Mouse (Mus musculus): ENCODE measurements around the gene Lcn3. TPM values are rescaled to one million over a fixed set of nuclear protein-coding genes. Genes with fewer than 3 reads are reported as not detected.

The Lcn3 gene
- polyA plus RNA-seq (2012; rRNA removed; ENCODE audit: low replicate concordance): not detected in 2 replicates

GRCm38 (mm10) chr2:25765269-25765668, at the start of gene Lcn3:
TSS of gene Lcn3 (plus strand) at chr2:25765569.

GRCm38 (mm10) chr2:25736709-25737108, 28.7 kb upstream of the Lcn3 start, which contains the start of gene Obp2b:
TSS of gene Obp2b (plus strand) at chr2:25737009.

GRCm38 (mm10) chr2:25776717-25777116, 11.3 kb downstream of the Lcn3 start, which contains the start of gene Lcn11:
TSS of gene Lcn11 (plus strand) at chr2:25777017.

GRCm38 (mm10) chr2:25781957-25782356, 16.6 kb downstream of the Lcn3 start, which contains the start of gene Gm13539:
TSS of gene Gm13539 (plus strand) at chr2:25782257.

GRCm38 (mm10) chr2:25815748-25816147, 50.4 kb downstream of the Lcn3 start, which contains the start of gene Glt6d1:
TSS of gene Glt6d1 (minus strand) at chr2:25815848.

Other genes with a start within 250 kb of the Lcn3 start
- gene Traf2, start 218.6 kb upstream of the Lcn3 start, polyA plus RNA-seq (2012; rRNA removed; ENCODE audit: low replicate concordance): 20.0 and 23.9 TPM in 2 replicates
- gene Edf1, start 207.7 kb upstream of the Lcn3 start, polyA plus RNA-seq (2012; rRNA removed; ENCODE audit: low replicate concordance): 65.0 and 134 TPM in 2 replicates
- 3.4 and 4.2 TPM in 2 replicates for gene Mamdc4, start 190.7 kb upstream of the Lcn3 start, polyA plus RNA-seq (2012; rRNA removed; ENCODE audit: low replicate concordance)
- gene Phpt1, start 190.3 kb upstream of the Lcn3 start, polyA plus RNA-seq (2012; rRNA removed; ENCODE audit: low replicate concordance): 42.8 and 48.1 TPM in 2 replicates
- 0.79 and 2.0 TPM in 2 replicates for gene Ajm1, start 183.8 kb upstream of the Lcn3 start, polyA plus RNA-seq (2012; rRNA removed; ENCODE audit: low replicate concordance)
- 69.2 and 71.3 TPM in 2 replicates for gene Rabl6, start 157.0 kb upstream of the Lcn3 start, polyA plus RNA-seq (2012; rRNA removed; ENCODE audit: low replicate concordance)
- not detected in 2 replicates for gene Ccdc183, start 147.9 kb upstream of the Lcn3 start, polyA plus RNA-seq (2012; rRNA removed; ENCODE audit: low replicate concordance)
- gene Tmem141, start 143.6 kb upstream of the Lcn3 start, polyA plus RNA-seq (2012; rRNA removed; ENCODE audit: low replicate concordance): 20.4 and 44.3 TPM in 2 replicates
- gene Fcna, start 137.5 kb upstream of the Lcn3 start, polyA plus RNA-seq (2012; rRNA removed; ENCODE audit: low replicate concordance): 17.3 and 33.5 TPM in 2 replicates
- not detected in 2 replicates for gene Lcn8, start 112.4 kb upstream of the Lcn3 start, polyA plus RNA-seq (2012; rRNA removed; ENCODE audit: low replicate concordance)
- gene Lcn5, start 107.6 kb upstream of the Lcn3 start, polyA plus RNA-seq (2012; rRNA removed; ENCODE audit: low replicate concordance): not detected in 2 replicates
- not detected in 2 replicates for gene Lcn6, start 88.8 kb upstream of the Lcn3 start, polyA plus RNA-seq (2012; rRNA removed; ENCODE audit: low replicate concordance)
- gene Lcn10, start 82.8 kb upstream of the Lcn3 start, polyA plus RNA-seq (2012; rRNA removed; ENCODE audit: low replicate concordance): not detected in 2 replicates
- not detected in 2 replicates for gene Obp2a, start 65.5 kb upstream of the Lcn3 start, polyA plus RNA-seq (2012; rRNA removed; ENCODE audit: low replicate concordance)
- gene Bmyc, start 58.8 kb upstream of the Lcn3 start, polyA plus RNA-seq (2012; rRNA removed; ENCODE audit: low replicate concordance): 39.9 and 133 TPM in 2 replicates
- gene Obp2b, start 28.6 kb upstream of the Lcn3 start, polyA plus RNA-seq (2012; rRNA removed; ENCODE audit: low replicate concordance): not detected in 2 replicates
- not detected in 2 replicates for gene Lcn11, start 11.4 kb downstream of the Lcn3 start, polyA plus RNA-seq (2012; rRNA removed; ENCODE audit: low replicate concordance)
- gene Gm13539, start 16.7 kb downstream of the Lcn3 start, polyA plus RNA-seq (2012; rRNA removed; ENCODE audit: low replicate concordance): not detected in 2 replicates
- not detected in 2 replicates for gene Glt6d1, start 50.3 kb downstream of the Lcn3 start, polyA plus RNA-seq (2012; rRNA removed; ENCODE audit: low replicate concordance)
- gene Lcn9, start 57.6 kb downstream of the Lcn3 start, polyA plus RNA-seq (2012; rRNA removed; ENCODE audit: low replicate concordance): not detected in 2 replicates
- gene Sohlh1, start 81.7 kb downstream of the Lcn3 start, polyA plus RNA-seq (2012; rRNA removed; ENCODE audit: low replicate concordance): not detected in 2 replicates
- gene Kcnt1, start 98.2 kb downstream of the Lcn3 start, polyA plus RNA-seq (2012; rRNA removed; ENCODE audit: low replicate concordance): 0.48 and 0.57 TPM in 2 replicates
- 5.8 and 9.7 TPM in 2 replicates for gene Camsap1, start 217.7 kb downstream of the Lcn3 start, polyA plus RNA-seq (2012; rRNA removed; ENCODE audit: low replicate concordance)